Mouse (Mus musculus) ES-E14 (cell line): Measurements from ENCODE around the gene Fbxo28.

ENCODE experiments used
- CHD2 ChIP-seq: IDR thresholded peaks from 2 replicates; pipeline ENCODE4 v1.6.1; 2014; ENCODE audit warnings: mild to moderate bottlenecking, low read depth, low read length, inconsistent platforms
- HCFC1 ChIP-seq: IDR thresholded peaks from 2 replicates; pipeline ENCODE4 v1.6.1; 2012; ENCODE audit warnings: low read length, inconsistent platforms, borderline replicate concordance; ENCODE audit not compliant: insufficient read depth
- MAFK ChIP-seq: IDR thresholded peaks from 2 replicates; pipeline ENCODE4 v1.6.1; 2014; ENCODE audit warnings: mild to moderate bottlenecking, low read depth, low read length, inconsistent platforms; ENCODE audit not compliant: insufficient read depth
- ZC3H11A ChIP-seq: IDR thresholded peaks from 2 replicates; pipeline ENCODE4 v1.6.1; 2012; ENCODE audit warnings: low read depth, mild to moderate bottlenecking, inconsistent platforms, low read length, borderline replicate concordance
- ZNF384 ChIP-seq: IDR thresholded peaks from 2 replicates; pipeline ENCODE4 v1.6.1; 2012; ENCODE audit warnings: low read depth, low read length, inconsistent platforms

DNA sequence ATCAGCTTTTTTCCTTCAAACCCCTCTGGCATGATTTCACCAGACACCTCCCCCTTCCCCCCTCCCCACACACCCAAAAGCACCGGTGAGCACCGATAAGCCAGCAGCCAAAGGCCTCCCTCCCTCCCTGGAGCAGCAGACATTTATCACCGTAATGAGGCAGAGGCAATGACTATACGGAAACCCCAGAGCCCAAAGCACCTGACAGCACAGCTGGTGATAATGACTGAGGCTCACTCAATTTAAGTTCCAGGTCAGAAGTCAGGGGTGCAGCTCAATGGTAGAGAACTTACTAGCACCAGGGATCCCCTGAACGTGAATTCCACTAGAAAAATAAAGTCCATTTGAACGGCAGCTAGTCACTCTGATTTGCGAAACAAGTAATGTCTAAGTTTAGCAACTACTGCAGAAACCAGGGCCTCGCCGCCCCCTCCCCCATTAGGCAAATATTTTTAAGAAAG is 60.1 kb downstream of the Fbxo28 start:
- TF ChIP-seq MAFK (no peak), ZC3H11A (no peak), CHD2 (no peak), HCFC1 (no peak), ZNF384 (no peak)
